Mouse (Mus musculus): Measurements from ENCODE around the gene Tfeb.

Gene Tfeb

DNA sequence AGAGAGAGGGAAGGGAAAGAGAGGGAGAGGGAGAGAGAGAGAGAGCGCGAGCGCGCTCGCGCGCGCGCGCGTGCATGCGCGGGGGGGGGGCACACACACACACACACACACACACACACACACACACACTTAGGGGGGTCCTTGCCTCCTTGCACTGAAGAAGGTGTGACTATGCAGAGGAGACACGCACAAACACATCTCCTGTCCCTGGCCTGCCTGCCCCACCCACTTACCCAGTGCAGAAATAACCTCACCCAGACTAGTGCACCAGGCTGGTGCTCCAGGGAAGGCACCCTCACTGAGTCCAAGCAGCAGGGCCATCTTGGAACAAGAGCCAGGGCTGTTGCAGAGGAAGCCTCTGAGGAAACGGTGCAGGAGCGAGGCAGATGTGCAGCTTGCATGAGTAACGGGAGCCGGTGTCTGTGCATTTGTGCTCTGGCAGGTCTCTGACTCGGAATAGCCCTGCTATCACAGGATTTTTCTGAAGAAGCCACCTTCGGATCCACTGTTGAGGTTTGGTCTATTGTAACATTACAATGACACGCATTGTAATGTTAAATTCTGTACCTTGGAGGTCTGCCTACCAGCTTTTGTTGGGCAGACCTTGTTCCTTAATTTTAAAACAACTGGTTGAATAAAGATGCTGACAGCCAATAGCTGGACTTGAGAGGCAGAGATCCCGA is 23.8 kb upstream of the Tfeb start:
- DNase-seq (ENCODE audit: low spot score in 2 of 2) = no peak

DNA sequence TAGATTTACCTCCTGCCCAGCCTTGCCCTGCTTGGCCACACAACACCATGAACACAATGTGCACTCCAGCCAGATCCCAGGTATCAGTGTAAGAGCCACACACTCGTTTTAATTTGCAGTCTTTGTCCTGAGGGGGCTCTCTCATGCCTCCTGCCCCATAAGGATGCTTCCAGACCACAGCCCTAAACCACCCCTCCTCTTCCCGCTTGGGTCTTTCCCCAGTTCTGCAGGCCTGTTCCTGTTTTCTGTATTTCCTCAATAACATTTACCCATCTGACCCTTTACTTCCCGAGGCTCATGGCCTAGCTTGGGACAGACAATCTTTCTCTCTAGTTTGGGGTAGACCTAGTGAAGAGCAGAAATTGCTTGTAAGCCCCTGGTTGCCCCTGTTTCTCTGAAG is 21.8 kb upstream of the Tfeb start:
- DNase-seq (ENCODE audit: low spot score in 2 of 2) = no peak

GRCm38 (mm10) chr17:47721183-47721582 is 15.6 kb upstream of the Tfeb start:
- DNase-seq (ENCODE audit: low spot score in 2 of 2) = no peak

DNA sequence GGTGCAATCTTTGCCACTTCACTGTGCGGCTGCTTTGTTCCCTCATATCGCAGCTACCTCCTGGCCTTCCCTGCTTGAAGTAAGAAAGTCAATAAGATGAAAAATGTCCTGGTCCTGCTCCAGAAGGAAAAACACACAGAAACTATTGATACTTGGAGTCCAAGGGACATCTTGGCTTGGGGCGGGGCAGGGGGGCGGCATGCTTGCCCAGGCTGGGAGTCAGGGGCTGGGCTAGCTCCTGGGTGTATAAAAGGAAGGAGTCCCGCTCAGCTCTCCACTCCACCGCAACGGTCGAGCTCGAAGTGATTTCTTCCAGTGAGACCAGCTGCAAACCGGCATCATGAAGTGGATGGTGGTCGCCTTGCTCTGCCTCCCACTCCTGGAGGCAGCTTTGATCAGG is 10.3 kb upstream of the Tfeb start, which contains the start of gene Pgc:
Pgc (plus strand) TSS at position 277 of the 400 bp plus-strand sequence.
- DNase-seq (ENCODE audit: low spot score in 2 of 2) = no peak

DNA sequence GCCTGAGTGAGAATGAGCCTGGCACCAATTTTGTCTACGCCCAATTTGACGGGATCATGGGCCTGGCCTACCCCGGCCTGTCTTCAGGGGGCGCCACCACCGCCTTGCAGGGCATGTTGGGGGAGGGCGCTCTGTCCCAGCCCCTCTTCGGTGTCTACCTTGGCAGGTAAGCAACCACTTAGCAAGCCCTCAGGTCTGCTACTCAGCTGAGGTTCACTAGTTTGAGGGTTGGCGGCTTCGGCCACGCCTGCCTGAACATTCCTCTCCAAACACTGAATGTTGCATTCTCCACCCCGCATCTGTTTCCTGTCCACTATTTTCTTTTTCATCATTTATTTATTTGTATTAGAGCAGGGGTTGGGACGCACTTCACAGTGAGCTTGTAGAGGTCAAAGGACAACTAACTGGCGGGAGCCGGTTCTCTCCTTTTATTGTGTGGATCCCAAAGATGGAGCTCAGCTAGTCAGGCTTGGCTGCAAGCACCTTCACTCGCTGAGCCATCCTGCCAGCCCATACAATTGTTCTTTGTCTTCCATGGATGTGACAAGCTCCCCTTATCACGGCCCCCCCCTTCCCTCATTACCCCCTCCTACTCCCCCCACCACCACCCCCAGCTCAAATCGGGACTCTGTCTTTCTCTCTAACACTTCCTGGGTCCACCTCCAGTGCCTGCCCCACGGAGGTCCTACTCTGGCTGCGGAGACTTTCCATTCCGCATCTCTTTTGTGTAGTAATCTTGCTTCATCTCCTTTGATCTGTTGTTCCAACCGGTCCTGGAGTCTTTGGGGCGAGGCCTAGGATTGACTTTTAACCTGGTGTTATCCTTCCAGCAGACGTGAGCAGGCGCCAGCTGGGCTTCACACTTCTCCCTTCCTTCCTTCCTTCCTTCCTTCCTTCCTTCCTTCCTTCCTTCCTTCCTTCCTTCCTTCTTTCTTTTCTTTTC is 5.9 kb upstream of the Tfeb start:
- DNase-seq (ENCODE audit: low spot score in 2 of 2) = no peak

DNA sequence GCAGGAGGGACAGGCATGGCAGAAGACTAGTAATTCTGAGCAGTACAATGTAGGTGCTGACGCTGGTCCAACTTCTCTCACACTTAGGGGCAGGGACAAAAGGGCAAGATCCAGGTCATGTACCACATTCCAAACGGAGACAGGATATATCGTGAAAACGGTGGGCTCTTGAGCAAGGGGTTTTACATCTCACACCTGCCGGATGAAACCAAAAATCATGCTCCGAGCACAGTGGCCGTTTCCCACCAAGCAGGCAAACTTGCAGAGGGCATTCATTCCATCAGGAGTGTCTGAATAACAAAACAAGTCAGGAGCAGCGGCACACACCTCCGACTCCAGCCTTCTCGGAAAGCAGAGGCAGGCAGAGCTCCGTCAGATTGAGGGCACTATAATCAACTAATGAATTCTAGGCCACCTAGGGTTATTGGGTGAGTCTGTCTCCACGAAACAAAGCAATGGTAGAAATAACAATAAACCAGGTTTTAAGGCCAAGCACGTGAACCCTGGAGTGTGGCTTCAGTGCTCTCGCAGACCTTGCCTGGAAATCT is 1.2 kb upstream of the Tfeb start:
- DNase-seq (ENCODE audit: low spot score in 2 of 2) = no peak

DNA sequence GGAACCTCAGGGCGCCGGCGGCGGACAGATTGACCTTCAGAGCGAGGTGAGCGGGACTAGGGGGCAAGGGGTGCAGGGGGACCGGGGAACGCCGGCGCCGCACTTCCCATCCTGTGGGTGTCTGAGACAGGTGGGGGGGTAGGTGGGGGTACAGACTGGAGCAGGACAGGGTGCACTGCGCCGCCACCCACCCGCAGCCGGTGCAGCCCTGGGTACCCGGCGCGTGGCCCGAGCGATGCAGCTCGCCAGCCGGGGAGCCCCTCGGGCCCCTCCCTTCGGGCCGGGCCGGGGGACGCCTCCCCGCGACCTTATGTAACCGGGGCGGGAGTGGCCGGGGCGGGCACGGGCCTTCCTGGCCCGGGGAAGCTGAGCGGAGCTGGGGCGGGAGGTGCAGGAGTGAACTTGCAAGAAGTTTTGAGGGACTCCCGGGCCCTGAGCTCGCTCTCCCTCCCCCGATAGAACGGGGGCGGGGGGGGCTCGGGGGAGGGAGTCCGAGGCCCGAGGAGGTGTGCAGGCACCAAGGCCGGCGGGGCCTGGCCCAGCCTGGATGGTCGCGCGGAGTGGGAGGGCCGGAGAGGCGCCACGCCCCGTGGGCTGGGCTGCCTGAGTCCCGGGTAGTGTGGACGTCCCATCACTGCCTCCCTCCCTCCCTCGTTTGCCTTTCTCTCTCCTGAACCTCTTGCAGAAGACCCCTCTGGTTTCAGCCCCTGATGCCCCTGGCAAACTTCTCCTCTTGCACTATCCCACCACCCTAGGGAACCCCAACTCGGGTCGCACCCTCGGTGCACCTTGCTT is 638 bp downstream of the Tfeb start:
- DNase-seq (ENCODE audit: low spot score in 2 of 2) = peak; percentile 93

- peak; percentile 39 to 55 for DNase-seq (ENCODE audit: low spot score in 2 of 2)
These were observed 1.4 kb downstream of the Tfeb start for GRCm38 (mm10) chr17:47738066-47738878.

DNA sequence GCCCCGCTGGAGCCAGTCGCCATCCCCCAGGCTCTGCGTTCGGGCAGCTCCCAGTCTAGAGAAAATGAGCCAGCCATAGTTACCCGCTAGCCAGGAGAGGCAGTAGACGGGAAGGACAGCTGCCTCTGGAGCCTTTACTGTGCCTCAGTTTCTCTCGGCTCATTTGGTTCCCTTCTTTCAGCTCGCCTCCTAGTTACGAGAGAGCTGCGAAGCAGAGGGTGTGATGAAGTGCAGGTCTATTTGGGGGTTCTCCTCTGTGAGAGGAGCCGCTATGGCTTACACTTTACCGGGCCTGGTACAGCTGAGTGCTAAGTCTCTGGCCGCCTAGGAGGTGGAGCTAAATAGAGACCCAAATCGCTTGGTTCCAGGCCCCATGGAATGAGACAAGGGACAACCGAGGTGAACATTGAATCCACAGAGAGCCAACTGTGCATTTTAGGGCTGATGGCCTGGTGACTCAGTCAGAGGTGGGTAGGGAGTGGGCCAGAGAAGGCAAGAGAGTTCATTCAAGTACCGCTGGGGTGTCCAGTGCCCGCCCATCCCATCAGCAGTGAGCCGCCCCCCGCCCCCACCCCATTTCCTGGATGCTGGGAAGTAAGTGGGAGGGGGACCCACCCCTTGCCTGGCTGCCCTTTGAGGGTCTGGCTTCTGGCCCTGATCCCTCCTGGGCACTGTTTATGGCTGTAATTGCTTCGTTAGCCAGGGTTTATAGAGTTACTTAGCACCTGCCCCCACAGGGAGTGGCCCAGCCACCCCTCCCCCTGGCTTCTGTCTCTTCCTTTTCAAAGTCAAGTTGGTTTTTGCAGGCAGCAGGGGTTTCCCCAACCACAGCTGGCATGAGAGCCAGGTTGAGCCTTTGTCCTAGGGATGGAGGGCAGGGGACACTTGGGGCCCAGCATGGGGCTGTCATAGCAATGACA is 2.3 kb downstream of the Tfeb start:
- DNase-seq (ENCODE audit: low spot score in 2 of 2) = peak in 1 of 2 experiments; percentile 27

DNA sequence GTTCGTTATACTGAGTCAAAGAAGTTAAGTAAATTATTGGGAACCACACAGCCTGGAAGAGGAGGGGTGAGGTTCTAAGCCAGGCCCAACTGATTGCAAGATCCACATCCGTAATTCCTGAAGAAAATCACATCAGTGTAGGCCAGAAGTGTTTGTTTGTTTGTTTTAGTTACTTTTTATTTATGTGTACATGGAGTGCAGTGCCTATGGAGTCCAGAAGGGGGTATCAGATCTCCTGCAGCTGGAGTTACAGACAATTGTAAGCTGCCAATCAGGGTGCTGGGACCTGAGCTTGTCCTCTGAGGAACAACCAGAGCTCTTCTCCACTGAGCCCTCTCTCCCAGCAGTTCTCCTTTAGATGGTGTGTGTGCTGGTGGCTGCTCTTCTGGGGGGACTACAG is 3.4 kb downstream of the Tfeb start:
- no peak for DNase-seq (ENCODE audit: low spot score in 2 of 2)

DNA sequence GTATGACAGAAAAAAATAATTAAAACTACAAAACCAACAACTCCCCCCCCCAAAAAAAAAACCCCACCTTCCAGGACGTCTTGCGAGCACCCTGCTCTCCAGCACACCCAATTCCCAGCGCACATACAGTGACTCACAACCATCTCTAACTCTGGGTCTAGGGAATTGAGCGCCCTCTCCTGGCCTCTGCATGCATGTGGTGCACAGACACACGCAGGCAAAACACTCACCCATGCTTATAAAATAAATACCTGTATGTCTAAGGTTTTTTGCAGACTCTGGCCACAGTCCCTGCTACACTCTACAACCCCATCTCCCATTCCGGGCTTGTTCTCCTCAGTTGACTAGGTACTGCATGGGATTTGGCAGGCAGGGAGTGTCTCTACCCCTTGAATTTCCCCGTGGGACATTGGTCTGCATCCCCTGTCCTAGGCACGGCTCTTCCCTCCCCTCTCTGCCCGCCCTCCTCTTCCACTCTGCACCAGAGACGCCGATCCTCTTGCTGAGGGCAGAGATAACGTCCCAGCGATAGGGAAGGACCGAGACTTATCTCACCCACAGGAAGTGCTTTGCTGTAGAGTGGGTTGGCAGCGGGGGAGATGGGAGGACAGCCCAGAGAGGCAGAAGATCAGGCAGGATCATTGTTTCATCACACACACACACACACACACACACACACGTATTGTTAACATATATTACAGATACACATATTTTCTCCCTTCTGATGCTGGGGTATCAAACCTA is 6.3 kb downstream of the Tfeb start:
- DNase-seq (ENCODE audit: low spot score in 2 of 2) = no peak

DNA sequence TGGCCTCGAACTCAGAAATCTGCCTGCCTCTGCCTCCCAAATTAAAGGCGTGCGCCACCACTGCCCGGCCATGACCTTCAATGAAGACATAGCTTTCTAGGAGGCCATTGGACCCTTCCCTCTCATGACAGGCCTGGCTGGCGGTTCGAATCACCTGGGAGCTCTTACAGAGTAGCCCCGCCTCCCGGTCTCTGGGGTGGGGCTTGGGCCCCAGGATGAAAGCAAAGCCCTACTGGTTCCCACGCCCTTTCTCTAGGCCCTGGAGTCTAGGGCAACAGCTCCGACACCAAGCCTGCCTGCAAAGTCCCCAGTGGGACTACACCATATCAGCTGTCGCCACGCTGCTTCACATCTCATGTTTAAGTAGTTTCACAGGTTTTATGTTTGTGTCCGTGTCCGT is 7.3 kb downstream of the Tfeb start:
- DNase-seq (ENCODE audit: low spot score in 2 of 2) = no peak

DNA sequence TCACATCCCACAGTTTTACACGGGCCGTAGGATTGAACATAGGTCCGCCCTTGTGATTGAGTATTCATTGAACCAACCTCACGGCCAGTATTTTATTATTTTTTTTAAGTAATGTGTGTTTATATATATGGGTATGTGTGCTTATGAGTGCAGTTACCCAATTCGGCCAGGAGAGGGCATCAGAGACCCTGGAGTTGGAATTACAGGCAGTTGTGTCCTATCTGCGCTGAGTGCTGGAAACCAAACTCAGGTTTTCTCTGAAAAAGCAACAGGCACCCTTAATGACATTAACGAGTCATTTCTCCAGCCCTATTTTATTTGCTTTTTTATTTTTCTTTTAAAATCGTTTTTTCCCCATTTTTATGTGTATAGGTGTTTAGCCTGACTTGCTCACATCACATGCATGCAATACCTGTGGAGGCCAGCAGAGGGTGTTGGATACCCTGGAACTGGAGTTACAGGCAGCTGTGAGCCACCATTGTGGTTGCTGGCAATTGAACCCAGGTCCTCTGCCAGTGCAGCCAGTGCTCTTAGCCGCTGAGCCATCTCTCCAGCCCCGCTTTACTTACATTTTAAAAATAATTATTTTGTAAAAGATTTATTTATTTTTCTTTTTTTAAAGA is 8.0 kb downstream of the Tfeb start:
- DNase-seq (ENCODE audit: low spot score in 2 of 2) = no peak

GRCm38 (mm10) chr17:47748791-47749553 is 12.1 kb downstream of the Tfeb start:
- DNase-seq (ENCODE audit: low spot score in 2 of 2) = peak; percentile 62 to 70

DNA sequence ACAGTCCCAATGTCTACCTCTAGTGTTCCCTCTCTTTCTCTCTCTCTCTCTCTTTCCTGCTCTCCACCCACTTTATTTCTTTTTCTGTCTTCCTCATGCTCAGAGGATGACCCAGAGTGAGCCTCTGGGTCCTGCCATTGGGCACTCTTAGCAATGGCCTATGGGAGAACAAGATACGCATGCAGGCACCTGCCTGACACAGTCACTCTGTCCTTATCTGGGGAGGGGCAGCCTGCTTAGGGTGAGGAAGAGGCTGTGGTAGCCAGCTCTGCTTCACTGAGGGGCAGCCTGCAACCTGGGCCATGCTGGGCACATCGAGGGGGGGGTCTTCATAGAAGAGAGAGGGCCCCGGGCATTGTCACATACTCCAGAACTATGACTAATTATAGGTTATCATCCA is 12.8 kb downstream of the Tfeb start:
- no peak for DNase-seq (ENCODE audit: low spot score in 2 of 2)

DNA sequence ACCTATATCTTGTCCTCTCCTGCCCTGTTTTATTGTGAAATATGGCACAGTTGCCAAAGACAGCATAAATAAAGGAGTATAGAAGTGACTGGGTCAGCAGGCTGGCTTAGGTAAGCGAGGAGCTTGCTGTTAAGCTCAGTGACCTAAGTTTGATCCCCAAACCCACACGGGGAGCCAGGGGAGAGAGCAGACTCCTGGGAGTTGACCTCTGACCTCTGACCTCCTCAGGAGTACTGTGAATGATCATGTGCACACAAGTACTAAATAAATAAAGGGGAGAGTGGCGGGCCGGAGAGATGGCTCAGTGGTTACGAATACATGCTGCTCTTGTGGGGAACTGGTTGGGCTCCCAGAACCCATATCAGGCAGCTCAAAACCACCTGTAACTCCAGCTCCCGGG is 13.3 kb downstream of the Tfeb start:
- no peak for DNase-seq (ENCODE audit: low spot score in 2 of 2)

GRCm38 (mm10) chr17:47751811-47752210 is 15.0 kb downstream of the Tfeb start:
- no peak for DNase-seq (ENCODE audit: low spot score in 2 of 2)
